Mouse (Mus musculus): ENCODE data around the gene Phf20. TPM values are rescaled to one million over a fixed set of nuclear protein-coding genes. Genes with fewer than 3 reads are reported as not detected.

Phf20 gene
- polyA plus RNA-seq, 1 experiment = 13.4 TPM

DNA sequence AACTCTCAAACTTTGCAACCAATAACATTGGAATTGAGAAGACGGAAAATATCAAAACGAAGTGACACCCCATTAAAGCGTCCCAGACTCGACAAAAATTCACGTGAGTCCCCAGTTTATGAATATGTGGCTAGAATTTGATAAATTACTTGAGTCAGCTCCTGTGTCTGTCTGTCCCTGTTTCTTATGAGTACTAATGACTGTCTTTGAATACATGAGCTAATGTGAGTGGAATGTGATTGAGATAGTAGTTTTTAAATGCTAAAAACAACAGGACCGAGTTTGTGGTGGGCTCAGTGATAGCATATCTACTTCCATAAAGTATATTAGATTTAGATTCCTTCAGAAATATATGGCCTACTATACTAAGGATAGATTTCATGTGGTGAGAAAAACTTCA is 76.3 kb downstream of the Phf20 start:
- H3K4me2 ChIP-seq (ENCODE audit: low read depth) = peak overlapping the region; percentile 55
- H3K79me2 ChIP-seq (ENCODE audit: control insufficient read depth, insufficient read depth) = no peaks in the 10 kb centered on the region
- no peak overlapping the region for H3ac ChIP-seq (ENCODE audit: control insufficient read depth, insufficient read length)
- TF ChIP-seq CEBPB (IDR thresholded peaks at IDR 0.05; ENCODE audit: insufficient read depth, poor library complexity, severe bottlenecking) (no peak), MAX (IDR thresholded peaks at IDR 0.05; ENCODE audit: low read depth) (no peak), MYOG (IDR thresholded peaks at IDR 0.05; ENCODE audit: control insufficient read depth in 1 of 3, insufficient read depth in 1 of 3, insufficient read length in 2 of 3, low read depth in 2 of 3) (no peak), TCF12 (IDR thresholded peaks at IDR 0.05; ENCODE audit: insufficient read depth, poor library complexity, severe bottlenecking) (no peak), POLR2AphosphoS2 (IDR thresholded peaks at IDR 0.05; ENCODE audit: insufficient read length, low read depth) (no peak), POLR2A (IDR thresholded peaks at IDR 0.05; ENCODE audit: insufficient read length, low read depth) (no peak), MYOD1 (IDR thresholded peaks at IDR 0.05; ENCODE audit: control insufficient read depth in 1 of 3, insufficient read length in 2 of 3, low read depth in 2 of 3) (no peak), REST (IDR thresholded peaks at IDR 0.05; ENCODE audit: insufficient read depth, insufficient read length) (no peak), USF1 (IDR thresholded peaks at IDR 0.05; ENCODE audit: low read depth) (no peak), E2F4 (IDR thresholded peaks at IDR 0.05; ENCODE audit: insufficient read depth) (no peak), SRF (IDR thresholded peaks at IDR 0.05; ENCODE audit: control insufficient read depth, insufficient read length, low read depth) (no peak), TCF3 (IDR thresholded peaks at IDR 0.05; ENCODE audit: insufficient read length, low read depth) (no peak)
- no peaks in the 10 kb centered on the region for H3K27me3 ChIP-seq (ENCODE audit: control insufficient read depth, insufficient read depth, insufficient read length)
- H3K36me3 ChIP-seq (ENCODE audit: control insufficient read depth, insufficient read depth) = peaks cover 4% of the 10 kb centered on the region
- H3K4me3 ChIP-seq = no peak overlapping the region

DNA sequence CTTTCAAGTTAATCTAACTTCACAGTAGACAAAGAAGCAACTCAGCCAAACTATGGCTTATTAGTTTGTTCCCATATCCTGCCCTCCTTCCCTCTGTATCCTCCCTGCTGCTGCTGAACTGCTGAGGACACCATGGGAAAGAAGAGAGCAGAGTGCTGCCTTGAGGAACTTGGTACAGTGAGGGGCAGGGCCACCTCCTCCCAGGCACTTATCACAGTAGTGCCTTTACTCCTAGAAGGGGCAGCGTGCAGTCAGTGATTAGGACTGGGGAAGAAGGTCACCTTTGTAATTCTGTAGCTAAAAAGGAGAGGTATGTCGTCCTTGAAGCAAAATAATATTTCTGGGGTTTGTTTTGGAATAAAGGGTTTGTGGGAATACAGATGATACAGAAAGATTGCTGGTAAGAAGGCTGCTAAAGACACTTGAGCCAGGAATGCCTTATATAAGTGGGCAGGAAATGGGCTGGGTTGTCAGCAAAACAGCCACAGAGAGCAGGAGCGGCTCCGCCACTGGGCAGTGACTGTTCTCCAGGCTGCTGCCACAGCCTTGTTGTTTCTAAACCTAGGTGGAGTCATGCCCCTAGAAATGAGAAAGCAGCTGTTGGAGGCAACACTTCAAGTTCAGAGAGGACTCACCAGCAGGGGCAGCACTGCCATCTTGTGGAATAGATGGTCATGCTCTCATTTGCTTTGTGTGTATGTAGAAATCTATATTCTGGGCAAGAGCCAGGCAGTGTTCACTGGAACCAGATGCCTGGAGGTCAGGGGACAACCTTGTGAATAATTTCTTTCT is 82.2 kb downstream of the Phf20 start:
- H3K36me3 ChIP-seq (ENCODE audit: control insufficient read depth, insufficient read depth) = peaks cover 16% of the 10 kb centered on the region
- no peak overlapping the region for H3ac ChIP-seq (ENCODE audit: control insufficient read depth, insufficient read length)
- TF ChIP-seq POLR2AphosphoS2 (IDR thresholded peaks at IDR 0.05; ENCODE audit: insufficient read length, low read depth) (no peak), SRF (IDR thresholded peaks at IDR 0.05; ENCODE audit: control insufficient read depth, insufficient read length, low read depth) (no peak), MYOD1 (IDR thresholded peaks at IDR 0.05; ENCODE audit: control insufficient read depth in 1 of 3, insufficient read length in 2 of 3, low read depth in 2 of 3) (peak; percentile 73 to 87 (median 85)), USF1 (IDR thresholded peaks at IDR 0.05; ENCODE audit: low read depth) (no peak), MAX (IDR thresholded peaks at IDR 0.05; ENCODE audit: low read depth) (no peak), CEBPB (IDR thresholded peaks at IDR 0.05; ENCODE audit: insufficient read depth, poor library complexity, severe bottlenecking) (no peak), TCF12 (IDR thresholded peaks at IDR 0.05; ENCODE audit: insufficient read depth, poor library complexity, severe bottlenecking) (peak; percentile 34), REST (IDR thresholded peaks at IDR 0.05; ENCODE audit: insufficient read depth, insufficient read length) (no peak), TCF3 (IDR thresholded peaks at IDR 0.05; ENCODE audit: insufficient read length, low read depth) (peak; percentile 2), MYOG (IDR thresholded peaks at IDR 0.05; ENCODE audit: control insufficient read depth in 1 of 3, insufficient read depth in 1 of 3, insufficient read length in 2 of 3, low read depth in 2 of 3) (peak in 2 of 3 experiments; percentile 75 to 90), E2F4 (IDR thresholded peaks at IDR 0.05; ENCODE audit: insufficient read depth) (no peak), POLR2A (IDR thresholded peaks at IDR 0.05; ENCODE audit: insufficient read length, low read depth) (no peak)
- peaks cover 4% of the 10 kb centered on the region for H3K79me2 ChIP-seq (ENCODE audit: control insufficient read depth, insufficient read depth)
- no peak overlapping the region for H3K4me3 ChIP-seq
- H3K27me3 ChIP-seq (ENCODE audit: control insufficient read depth, insufficient read depth, insufficient read length) = no peaks in the 10 kb centered on the region
- peak overlapping the region; percentile 65 for H3K4me2 ChIP-seq (ENCODE audit: low read depth)

DNA sequence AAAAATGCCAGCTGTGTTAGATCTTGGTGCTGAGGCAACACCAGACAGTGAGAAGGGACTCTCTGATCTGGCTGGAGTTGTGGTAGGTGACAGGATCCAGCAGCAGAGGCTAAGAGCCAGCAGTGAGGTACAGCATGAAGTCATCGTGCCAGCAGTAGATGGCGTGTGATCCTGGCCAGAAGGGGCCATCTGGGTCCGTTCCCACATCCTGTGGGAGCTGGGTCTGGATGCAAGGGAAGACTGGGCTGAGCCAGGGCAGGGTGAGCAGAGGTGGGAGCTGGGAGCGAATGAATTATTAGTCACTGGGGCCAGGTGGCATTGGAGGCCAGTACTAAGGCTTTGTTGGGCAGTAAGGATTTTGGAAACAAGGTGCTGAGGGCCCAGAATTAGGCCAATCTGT is 85.0 kb downstream of the Phf20 start:
- Histone ChIP-seq H3K27me3 (ENCODE audit: control insufficient read depth, insufficient read depth, insufficient read length) (no peaks in the 10 kb centered on the region), H3ac (ENCODE audit: control insufficient read depth, insufficient read length) (no peak overlapping the region), H3K79me2 (ENCODE audit: control insufficient read depth, insufficient read depth) (peaks cover 4% of the 10 kb centered on the region), H3K4me3 (no peak overlapping the region), H3K4me2 (ENCODE audit: low read depth) (peak overlapping the region; percentile 12), H3K36me3 (ENCODE audit: control insufficient read depth, insufficient read depth) (peaks cover 20% of the 10 kb centered on the region)
- no peak for TF ChIP-seq SRF (IDR thresholded peaks at IDR 0.05; ENCODE audit: control insufficient read depth, insufficient read length, low read depth)
- no peak for TF ChIP-seq MYOD1 (IDR thresholded peaks at IDR 0.05; ENCODE audit: control insufficient read depth in 1 of 3, insufficient read length in 2 of 3, low read depth in 2 of 3)
- TF ChIP-seq USF1 (IDR thresholded peaks at IDR 0.05; ENCODE audit: low read depth) = no peak
- TF ChIP-seq MYOG (IDR thresholded peaks at IDR 0.05; ENCODE audit: control insufficient read depth in 1 of 3, insufficient read depth in 1 of 3, insufficient read length in 2 of 3, low read depth in 2 of 3) = no peak
- TF ChIP-seq TCF12 (IDR thresholded peaks at IDR 0.05; ENCODE audit: insufficient read depth, poor library complexity, severe bottlenecking) = no peak
- no peak for TF ChIP-seq CEBPB (IDR thresholded peaks at IDR 0.05; ENCODE audit: insufficient read depth, poor library complexity, severe bottlenecking)
- TF ChIP-seq POLR2A (IDR thresholded peaks at IDR 0.05; ENCODE audit: insufficient read length, low read depth) = no peak
- no peak for TF ChIP-seq REST (IDR thresholded peaks at IDR 0.05; ENCODE audit: insufficient read depth, insufficient read length)
- no peak for TF ChIP-seq MAX (IDR thresholded peaks at IDR 0.05; ENCODE audit: low read depth)
- no peak for TF ChIP-seq TCF3 (IDR thresholded peaks at IDR 0.05; ENCODE audit: insufficient read length, low read depth)
- TF ChIP-seq E2F4 (IDR thresholded peaks at IDR 0.05; ENCODE audit: insufficient read depth) = no peak
- no peak for TF ChIP-seq POLR2AphosphoS2 (IDR thresholded peaks at IDR 0.05; ENCODE audit: insufficient read length, low read depth)

DNA sequence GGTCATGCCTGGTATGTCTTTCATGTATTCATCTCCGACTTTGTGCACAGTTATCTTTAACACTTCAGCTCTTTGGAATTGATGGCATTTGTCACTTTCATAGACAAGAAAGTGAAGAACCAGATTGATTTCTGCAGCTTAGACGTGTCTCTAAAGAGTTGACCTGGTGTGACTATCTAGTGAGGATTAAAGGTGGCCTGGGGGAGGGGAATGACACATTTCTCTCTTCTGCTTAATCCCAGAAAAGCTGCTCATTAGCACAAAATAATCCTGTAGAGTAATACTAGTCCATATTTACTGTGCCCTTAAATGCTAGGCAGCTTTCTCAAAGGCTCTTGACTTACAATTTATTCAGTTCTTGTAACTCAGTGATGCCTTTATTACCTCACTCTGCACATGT is 88.9 kb downstream of the Phf20 start:
- no peak overlapping the region for H3K4me3 ChIP-seq
- H3K4me2 ChIP-seq (ENCODE audit: low read depth) = no peak overlapping the region
- no peak for TF ChIP-seq MAX (IDR thresholded peaks at IDR 0.05; ENCODE audit: low read depth)
- no peak for TF ChIP-seq E2F4 (IDR thresholded peaks at IDR 0.05; ENCODE audit: insufficient read depth)
- TF ChIP-seq POLR2AphosphoS2 (IDR thresholded peaks at IDR 0.05; ENCODE audit: insufficient read length, low read depth) = no peak
- TF ChIP-seq SRF (IDR thresholded peaks at IDR 0.05; ENCODE audit: control insufficient read depth, insufficient read length, low read depth) = no peak
- no peak for TF ChIP-seq USF1 (IDR thresholded peaks at IDR 0.05; ENCODE audit: low read depth)
- TF ChIP-seq TCF12 (IDR thresholded peaks at IDR 0.05; ENCODE audit: insufficient read depth, poor library complexity, severe bottlenecking) = no peak
- no peak for TF ChIP-seq MYOD1 (IDR thresholded peaks at IDR 0.05; ENCODE audit: control insufficient read depth in 1 of 3, insufficient read length in 2 of 3, low read depth in 2 of 3)
- TF ChIP-seq TCF3 (IDR thresholded peaks at IDR 0.05; ENCODE audit: insufficient read length, low read depth) = no peak
- no peak for TF ChIP-seq MYOG (IDR thresholded peaks at IDR 0.05; ENCODE audit: control insufficient read depth in 1 of 3, insufficient read depth in 1 of 3, insufficient read length in 2 of 3, low read depth in 2 of 3)
- no peak for TF ChIP-seq POLR2A (IDR thresholded peaks at IDR 0.05; ENCODE audit: insufficient read length, low read depth)
- no peak for TF ChIP-seq REST (IDR thresholded peaks at IDR 0.05; ENCODE audit: insufficient read depth, insufficient read length)
- no peak for TF ChIP-seq CEBPB (IDR thresholded peaks at IDR 0.05; ENCODE audit: insufficient read depth, poor library complexity, severe bottlenecking)
- H3K27me3 ChIP-seq (ENCODE audit: control insufficient read depth, insufficient read depth, insufficient read length) = no peaks in the 10 kb centered on the region
- no peak overlapping the region for H3ac ChIP-seq (ENCODE audit: control insufficient read depth, insufficient read length)
- H3K36me3 ChIP-seq (ENCODE audit: control insufficient read depth, insufficient read depth) = peaks cover 15% of the 10 kb centered on the region
- H3K79me2 ChIP-seq (ENCODE audit: control insufficient read depth, insufficient read depth) = peaks cover 4% of the 10 kb centered on the region
